Mouse (Mus musculus) CH12.LX (cell line): ENCODE measurements around the gene Fbxl14. TPM values are rescaled to one million over a fixed set of nuclear protein-coding genes. Genes with fewer than 3 reads are reported as not detected.

ENCODE experiments used
- DNase-seq: peaks from one replicate; pipeline ENCODE4 v3.0.0-alpha.2; 2013; ENCODE audit errors: extremely low read depth
- H3K27ac ChIP-seq: 2 replicates; pipeline ENCODE4 v1.5.1; 2012; ENCODE audit warnings: low read depth, mild to moderate bottlenecking, control low read depth, moderate library complexity; ENCODE audit not compliant: insufficient read depth
- H3K27me3 ChIP-seq: replicated peaks from 2 replicates; pipeline ENCODE3; 2012; ENCODE audit warnings: inconsistent platforms
- H3K36me3 ChIP-seq, 2 experiments: replicated peaks in 1 of 2; 2 replicates each; pipeline versions ENCODE3 to v1.6.1; 2012; ENCODE audit warnings: inconsistent platforms in 1 of 2, low read length in 1 of 2, mild to moderate bottlenecking in 1 of 2, mixed read lengths in 1 of 2, moderate library complexity in 1 of 2; ENCODE audit not compliant: control insufficient read depth in 1 of 2, insufficient read depth in 1 of 2
- H3K4me1 ChIP-seq, 2 experiments: 2 replicates each; pipeline ENCODE4 v1.6.1; 2012; ENCODE audit warnings: inconsistent platforms in 1 of 2, moderate library complexity in 1 of 2; ENCODE audit not compliant: insufficient read depth in 2 of 2, control insufficient read depth in 1 of 2
- H3K4me2 ChIP-seq: 2 replicates; pipeline ENCODE4 v1.6.1; 2012; ENCODE audit warnings: low read depth, mild to moderate bottlenecking, control low read depth; ENCODE audit not compliant: poor library complexity, insufficient read depth, severe bottlenecking
- H3K4me3 ChIP-seq, 3 experiments: fragments of 150-350 bp in 1 of 3; sonication (generic) in 1 of 3; replicated peaks in 1 of 3; 2 replicates each; pipeline versions ENCODE3 to v1.5.1; 2011 to 2012; ENCODE audit warnings: low read depth in 2 of 3, low read length in 2 of 3, mild to moderate bottlenecking in 2 of 3, moderate library complexity in 2 of 3, control low read depth in 1 of 3, improper control_type of control experiment in 1 of 3, inconsistent platforms in 1 of 3, mixed read lengths in 1 of 3; ENCODE audit not compliant: poor library complexity in 1 of 3
- H3K79me2 ChIP-seq: replicated peaks from 2 replicates; pipeline ENCODE4 v1.6.1; 2012; ENCODE audit warnings: mild to moderate bottlenecking, moderate library complexity; ENCODE audit not compliant: control insufficient read depth, poor library complexity, insufficient read depth, severe bottlenecking; ENCODE audit errors: extremely low read depth
- H3K9ac ChIP-seq: 2 replicates; pipeline ENCODE4 v1.6.1; 2012; ENCODE audit warnings: low read depth, mild to moderate bottlenecking, control low read depth, moderate library complexity; ENCODE audit not compliant: insufficient read depth
- H3K9me3 ChIP-seq: replicated peaks from 2 replicates; pipeline ENCODE3; 2012; ENCODE audit warnings: low read length, inconsistent platforms, mixed read lengths
- BHLHE40 ChIP-seq: IDR thresholded peaks from 2 replicates; pipeline ENCODE4 v1.6.1; 2011; ENCODE audit warnings: mild to moderate bottlenecking, low read depth, low read length, improper control_type of control experiment
- ELF1 ChIP-seq: IDR thresholded peaks from 2 replicates; pipeline ENCODE4 v1.6.1; 2014; ENCODE audit warnings: low read depth, mild to moderate bottlenecking, inconsistent platforms, low read length, improper control_type of control experiment
- ETS1 ChIP-seq: conservative IDR thresholded peaks from 2 replicates; pipeline ENCODE4 v1.6.1; 2012; ENCODE audit warnings: low read depth, mild to moderate bottlenecking, inconsistent platforms, low read length, improper control_type of control experiment, moderate library complexity
- HCFC1 ChIP-seq: IDR thresholded peaks from 2 replicates; pipeline ENCODE4 v1.6.1; 2012; ENCODE audit warnings: low read depth, mild to moderate bottlenecking, inconsistent platforms, low read length, improper control_type of control experiment
- IRF4 ChIP-seq: IDR thresholded peaks from 2 replicates; pipeline ENCODE4 v1.6.1; 2014; ENCODE audit warnings: low read depth, mild to moderate bottlenecking, inconsistent platforms, low read length, improper control_type of control experiment
- JUND ChIP-seq: conservative IDR thresholded peaks from 2 replicates; pipeline ENCODE4 v1.6.1; 2011; ENCODE audit warnings: low read depth, low read length, improper control_type of control experiment
- KAT2A ChIP-seq: IDR thresholded peaks from 2 replicates; pipeline ENCODE4 v1.6.1; 2012; ENCODE audit warnings: low read length, improper control_type of control experiment, inconsistent platforms; ENCODE audit not compliant: insufficient replicate concordance
- MAFK ChIP-seq: IDR thresholded peaks from 2 replicates; pipeline ENCODE4 v1.6.1; 2011; ENCODE audit warnings: low read length, improper control_type of control experiment; ENCODE audit not compliant: insufficient replicate concordance
- MAX ChIP-seq: IDR thresholded peaks from 2 replicates; pipeline ENCODE4 v1.6.1; 2011; ENCODE audit warnings: low read length, improper control_type of control experiment
- MAZ ChIP-seq: IDR thresholded peaks from 2 replicates; pipeline ENCODE4 v1.6.1; 2012; ENCODE audit warnings: low read depth, mild to moderate bottlenecking, inconsistent platforms, low read length, improper control_type of control experiment, moderate library complexity
- NELFE ChIP-seq: IDR thresholded peaks from 2 replicates; pipeline ENCODE4 v1.6.1; 2011; ENCODE audit warnings: low read depth, low read length, improper control_type of control experiment
- NRF1 ChIP-seq: IDR thresholded peaks from 2 replicates; pipeline ENCODE4 v1.6.1; 2014; ENCODE audit warnings: low read depth, mild to moderate bottlenecking, inconsistent platforms, low read length, improper control_type of control experiment, moderate library complexity
- PAX5 ChIP-seq: IDR thresholded peaks from 2 replicates; pipeline ENCODE4 v1.6.1; 2012; ENCODE audit warnings: low read length, inconsistent platforms, mixed read lengths
- POLR2AphosphoS2 ChIP-seq: IDR thresholded peaks from 2 replicates; pipeline ENCODE4 v1.6.1; 2011; ENCODE audit warnings: low read depth, low read length, improper control_type of control experiment
- RAD21 ChIP-seq: IDR thresholded peaks from 2 replicates; pipeline ENCODE4 v1.6.1; 2011; ENCODE audit warnings: low read depth, mild to moderate bottlenecking, low read length, improper control_type of control experiment, moderate library complexity
- SIN3A ChIP-seq: IDR thresholded peaks from 2 replicates; pipeline ENCODE4 v1.6.1; 2012; ENCODE audit warnings: low read length, improper control_type of control experiment, inconsistent platforms
- TBP ChIP-seq: conservative IDR thresholded peaks from 2 replicates; pipeline ENCODE4 v1.6.1; 2011; ENCODE audit warnings: low read depth, low read length, improper control_type of control experiment
- UBTF ChIP-seq: IDR thresholded peaks from 2 replicates; pipeline ENCODE4 v1.6.1; 2012; ENCODE audit warnings: low read depth, mild to moderate bottlenecking, inconsistent platforms, low read length, improper control_type of control experiment, moderate library complexity
- USF1 ChIP-seq: IDR thresholded peaks from 2 replicates; pipeline ENCODE4 v1.6.1; 2014; ENCODE audit warnings: low read depth, mild to moderate bottlenecking, inconsistent platforms, low read length, improper control_type of control experiment
- USF2 ChIP-seq: conservative IDR thresholded peaks from 2 replicates; pipeline ENCODE4 v1.6.1; 2011; ENCODE audit warnings: low read depth, low read length, improper control_type of control experiment
- ZC3H11A ChIP-seq: IDR thresholded peaks from 2 replicates; pipeline ENCODE4 v1.6.1; 2012; ENCODE audit warnings: low read depth, mild to moderate bottlenecking, inconsistent platforms, low read length, improper control_type of control experiment
- ZKSCAN1 ChIP-seq: IDR thresholded peaks from 2 replicates; pipeline ENCODE4 v1.6.1; 2012; ENCODE audit warnings: low read depth, inconsistent platforms, low read length, improper control_type of control experiment, borderline replicate concordance
- ZMIZ1 ChIP-seq: IDR thresholded peaks from 2 replicates; pipeline ENCODE4 v1.6.1; 2012; ENCODE audit warnings: low read depth, mild to moderate bottlenecking, inconsistent platforms, low read length, improper control_type of control experiment
- dilution Hi-C: fragments of 300-500 bp; cut with MboI; formaldehyde crosslinking; loops from 2 replicates; pipeline ENCODE4 v1.14.3; 2020; ENCODE audit warnings: low sequenced_read_pairs; ENCODE audit not compliant: extremely low pct_unique_long_range_greater_than_20kb, extremely low pct_ligation_motif_present
- in situ Hi-C: fragments of 300-500 bp; cut with MboI; formaldehyde crosslinking; loops from 3 replicates; pipeline ENCODE4 v1.14.3; 2019; ENCODE audit warnings: low sequenced_read_pairs, low pct_ligation_motif_present, low pct_unique_long_range_greater_than_20kb, mixed read lengths
- polyA plus RNA-seq: library from polyadenylated mRNA; unstranded; fragments of >175 nt; gene quantifications from 2 replicates; pipeline ENCODE4 v1.2.1, GENCODE M21; 2012; ENCODE audit warnings: low read depth; ENCODE audit not compliant: insufficient read length
- total RNA-seq, 2 experiments: library from RNA; depleted of rRNA; stranded (reverse); fragments of 300-350 nt in 1 of 2; fragments of >200 nt in 1 of 2; gene quantifications; 2 replicates each; pipeline ENCODE4 v1.2.3; 2012 to 2014

Gene Fbxl14
- total and polyA plus RNA-seq, 3 experiments: 29.9 to 32.0 (median 30.3) TPM

- Histone ChIP-seq H3K79me2 (no peaks in the 10 kb centered on the region), H3K9me3 (no peaks in the 10 kb centered on the region), H3K4me2 (no peak overlapping the region), H3K36me3 (no peaks in the 10 kb centered on the region), H3K27me3 (peaks cover 6% of the 10 kb centered on the region), H3K4me3 (no peak overlapping the region), H3K4me1 (no peaks in the 10 kb centered on the region), H3K9ac (no peak overlapping the region), H3K27ac (no peak overlapping the region)
- no peak for TF ChIP-seq USF2
- no peak for TF ChIP-seq NRF1
- no peak for TF ChIP-seq MAFK
- TF ChIP-seq UBTF: no peak
- no peak for TF ChIP-seq JUND
- no peak for TF ChIP-seq ZC3H11A
- no peak for TF ChIP-seq IRF4
- TF ChIP-seq KAT2A: no peak
- TF ChIP-seq BHLHE40: no peak
- no peak for TF ChIP-seq SIN3A
- TF ChIP-seq ZKSCAN1: no peak
- TF ChIP-seq ETS1: no peak
- no peak for TF ChIP-seq PAX5
- TF ChIP-seq MAX: no peak
- no peak for TF ChIP-seq HCFC1
- no peak for TF ChIP-seq ZMIZ1
- in situ Hi-C loops (no loop called here), dilution Hi-C loops (no loop called here)
- no peak for DNase-seq
Measured at GRCm38 (mm10) chr6:119459041-119459440, 20.4 kb upstream of the Fbxl14 start.

- in situ Hi-C loops (no loop called here), dilution Hi-C loops (no loop called here)
- no peaks in the 10 kb centered on the region for H3K79me2 ChIP-seq
- H3K9me3 ChIP-seq: no peaks in the 10 kb centered on the region
- no peak overlapping the region for H3K4me3 ChIP-seq
- no peak overlapping the region for H3K4me2 ChIP-seq
- no peaks in the 10 kb centered on the region for H3K4me1 ChIP-seq
- no peak overlapping the region for H3K9ac ChIP-seq
- H3K36me3 ChIP-seq: no peaks in the 10 kb centered on the region
- no peak for TF ChIP-seq ZMIZ1
- TF ChIP-seq MAFK: no peak
- no peak for TF ChIP-seq TBP
- TF ChIP-seq MAZ: no peak
- TF ChIP-seq RAD21: no peak
- no peak for TF ChIP-seq ELF1
- TF ChIP-seq ZKSCAN1: no peak
- no peak for TF ChIP-seq NRF1
- no peak for TF ChIP-seq SIN3A
- TF ChIP-seq ZC3H11A: no peak
- no peak for TF ChIP-seq IRF4
- no peak for TF ChIP-seq NELFE
- no peak for TF ChIP-seq POLR2AphosphoS2
- TF ChIP-seq MAX: no peak
- TF ChIP-seq PAX5: no peak
- no peak for TF ChIP-seq USF1
- no peak for DNase-seq
- peaks cover 6% of the 10 kb centered on the region for H3K27me3 ChIP-seq
- H3K27ac ChIP-seq: no peak overlapping the region
Measured at GRCm38 (mm10) chr6:119460391-119460790, 19.1 kb upstream of the Fbxl14 start.
